Mouse (Mus musculus) erythroblast, embryonic 14.5 days (primary cell): ENCODE results near the gene Ctnnd2. TPM values are rescaled to one million over a fixed set of nuclear protein-coding genes. Genes with fewer than 3 reads are reported as not detected.
"Not testable (repeated sequence)": the region's sequence is repeated elsewhere in the genome, so short reads cannot be mapped to it uniquely, and the experiment has no call there.

Source experiments
- H3K27me3 ChIP-seq: 2 replicates; pipeline ENCODE4 v1.6.1; 2012; ENCODE audit warnings: inconsistent platforms; ENCODE audit not compliant: control insufficient read depth
- H3K36me3 ChIP-seq: 2 replicates; pipeline ENCODE4 v1.6.1; 2012; ENCODE audit warnings: mild to moderate bottlenecking, inconsistent platforms; ENCODE audit not compliant: control insufficient read depth
- H3K4me1 ChIP-seq: 2 replicates; pipeline ENCODE4 v1.6.1; 2012; ENCODE audit warnings: inconsistent platforms; ENCODE audit not compliant: control insufficient read depth
- H3K4me3 ChIP-seq: replicated peaks from 2 replicates; pipeline ENCODE3; 2012; ENCODE audit warnings: moderate library complexity, mild to moderate bottlenecking, inconsistent platforms
- H3K9me3 ChIP-seq: 2 replicates; pipeline ENCODE4 v1.6.1; 2012; ENCODE audit warnings: low read length, inconsistent platforms, mixed read lengths; ENCODE audit not compliant: control insufficient read depth
- GATA1 ChIP-seq: IDR thresholded peaks from 2 replicates; pipeline ENCODE4 v1.6.1; 2012; ENCODE audit warnings: low read length, inconsistent platforms, mixed read lengths
- TAL1 ChIP-seq: IDR thresholded peaks from 3 replicates; pipeline ENCODE4 v1.6.1; 2012; ENCODE audit warnings: low read length, inconsistent platforms, mixed read lengths
- polyA plus RNA-seq: library from polyadenylated mRNA; stranded (reverse); fragments of >175 nt; gene quantifications from 2 replicates; pipeline ENCODE4 v1.2.3, GENCODE M21; 2012

Ctnnd2 gene
- not detected in 2 replicates for polyA plus RNA-seq

GRCm38 (mm10) chr15:30172391-30173281 lies at the start of gene Ctnnd2:
Gene Ctnnd2 (plus strand): TSS chr15:30172593.
- Histone ChIP-seq H3K4me3 (no peak within 1 kb of the TSS), H3K9me3 (0 out of 2 replicates have a peak, but pooled peaks cover 2% of the 10 kb centered on the region), H3K27me3 (peaks cover 41% of the 10 kb centered on the region)

DNA sequence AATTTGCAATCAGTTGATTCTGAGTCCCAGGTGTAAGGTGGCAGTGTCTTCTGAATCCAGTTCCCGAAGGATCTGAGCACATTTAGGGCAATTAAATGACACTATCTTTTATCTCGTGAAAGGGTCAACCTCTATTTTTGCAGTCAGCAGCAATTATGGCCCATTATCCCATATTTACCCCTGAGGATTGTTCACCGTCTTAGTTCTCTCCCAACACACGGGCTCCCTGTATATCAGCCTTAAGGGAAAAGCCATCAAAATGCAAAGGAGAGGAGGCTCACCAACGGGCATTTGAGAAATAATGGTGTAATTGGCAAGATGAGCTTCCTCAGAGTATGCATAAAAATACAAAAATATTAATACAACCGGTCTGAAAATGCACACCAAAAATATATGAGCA lies 41.7 kb upstream of the Ctnnd2 start:
- H3K36me3 ChIP-seq = no peaks in the 10 kb centered on the region

More at GRCm38 (mm10) chr15:30172391-30173281, at the start of gene Ctnnd2:
- Histone ChIP-seq H3K4me1 (no peaks in the 10 kb centered on the region), H3K36me3 (no peaks in the 10 kb centered on the region)
- TF ChIP-seq GATA1 = no peak
- TF ChIP-seq TAL1 = no peak

DNA sequence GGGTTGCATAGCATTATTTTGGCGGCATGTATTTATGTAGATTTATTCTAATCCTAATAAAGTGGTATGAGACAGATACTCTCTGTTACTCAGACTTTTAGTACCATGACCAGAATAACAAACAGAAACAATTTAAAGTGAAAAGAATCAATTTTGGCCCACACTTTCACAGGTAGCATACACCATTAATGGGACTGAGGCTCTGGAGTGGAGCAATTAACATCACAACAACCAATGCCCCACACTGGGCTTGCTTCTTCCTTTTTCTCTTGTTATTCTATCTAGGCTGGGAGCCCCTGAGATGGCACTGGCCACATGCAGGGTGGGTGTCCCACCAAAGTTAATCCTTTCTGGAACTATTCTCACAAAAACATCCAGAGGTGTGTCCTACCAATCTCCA lies 32.8 kb upstream of the Ctnnd2 start:
- not testable (repeated sequence) for H3K4me3 ChIP-seq, H3K36me3 ChIP-seq, H3K4me1 ChIP-seq, H3K27me3 ChIP-seq, H3K9me3 ChIP-seq

More for the DNA sequence above, 41.7 kb upstream of the Ctnnd2 start:
- H3K4me1 ChIP-seq = no peaks in the 10 kb centered on the region
- no peaks in the 10 kb centered on the region for H3K27me3 ChIP-seq
- H3K4me3 ChIP-seq = no peak overlapping the region
- no peaks in the 10 kb centered on the region for H3K9me3 ChIP-seq
- TF ChIP-seq GATA1 (no peak), TAL1 (no peak)

- no peaks in the 10 kb centered on the region for H3K27me3 ChIP-seq
- TF ChIP-seq TAL1 (no peak), GATA1 (no peak)
- H3K4me3 ChIP-seq = no peak overlapping the region
- H3K4me1 ChIP-seq = no peaks in the 10 kb centered on the region
- no peaks in the 10 kb centered on the region for H3K36me3 ChIP-seq
- H3K9me3 ChIP-seq = no peaks in the 10 kb centered on the region; the same call in 1 of the 2 replicates
Measured at GRCm38 (mm10) chr15:30145413-30145812, 27.0 kb upstream of the Ctnnd2 start.

GRCm38 (mm10) chr15:30152176-30152575 lies 20.2 kb upstream of the Ctnnd2 start:
- Histone ChIP-seq H3K9me3 (no peaks in the 10 kb centered on the region), H3K27me3 (no peaks in the 10 kb centered on the region), H3K4me3 (no peak overlapping the region), H3K4me1 (no peaks in the 10 kb centered on the region), H3K36me3 (no peaks in the 10 kb centered on the region)
- no peak for TF ChIP-seq TAL1
- TF ChIP-seq GATA1 = no peak

DNA sequence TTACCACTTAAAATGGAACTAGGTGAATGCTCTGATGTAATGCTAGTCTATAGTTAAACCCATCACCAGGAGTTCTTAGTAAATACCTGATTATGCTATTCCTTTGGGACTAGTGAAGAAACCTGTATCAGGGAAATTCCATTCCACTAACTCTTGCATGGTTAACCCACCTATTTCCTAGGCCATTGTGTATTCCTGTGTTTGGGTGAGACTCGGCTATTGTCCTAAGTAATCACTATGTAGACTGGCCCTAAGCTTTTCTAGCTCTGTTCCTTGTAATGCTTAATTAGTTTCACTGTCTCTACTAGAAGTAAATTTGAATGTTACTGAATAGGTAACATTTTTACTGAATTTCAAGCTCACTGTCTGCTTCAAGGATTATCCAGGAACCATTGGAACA lies 14.4 kb upstream of the Ctnnd2 start:
- no peak overlapping the region for H3K4me3 ChIP-seq
- H3K27me3 ChIP-seq = no peaks in the 10 kb centered on the region
- H3K9me3 ChIP-seq = no peaks in the 10 kb centered on the region
- no peaks in the 10 kb centered on the region for H3K36me3 ChIP-seq
- TF ChIP-seq GATA1 = no peak
- no peak for TF ChIP-seq TAL1
- no peaks in the 10 kb centered on the region for H3K4me1 ChIP-seq

DNA sequence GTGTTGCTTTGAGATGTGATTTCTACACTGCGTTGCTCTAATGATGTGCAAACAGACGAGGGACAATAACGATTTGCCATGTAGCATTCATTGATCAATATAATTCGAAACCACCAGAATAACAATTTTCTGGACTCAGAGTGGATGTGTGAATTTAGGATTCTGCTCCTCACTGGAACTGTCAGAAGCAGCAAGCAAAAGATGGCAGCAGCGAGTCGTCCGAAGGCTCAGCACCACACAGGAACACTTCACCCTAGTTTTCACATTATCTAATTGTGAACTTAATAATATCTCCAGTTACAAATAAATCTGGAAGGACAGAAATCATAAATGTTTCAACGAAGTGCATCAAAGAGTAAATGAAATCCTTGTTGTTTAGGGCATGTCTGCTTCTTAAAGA lies 2.4 kb upstream of the Ctnnd2 start:
- Histone ChIP-seq H3K9me3 (0 out of 2 replicates have a peak, but pooled peaks cover 2% of the 10 kb centered on the region), H3K36me3 (no peaks in the 10 kb centered on the region), H3K27me3 (peaks cover 41% of the 10 kb centered on the region), H3K4me3 (no peak overlapping the region), H3K4me1 (no peaks in the 10 kb centered on the region)
- no peak for TF ChIP-seq TAL1
- TF ChIP-seq GATA1 = no peak

GRCm38 (mm10) chr15:30171493-30172195 lies 749 bp upstream of the Ctnnd2 start:
- H3K4me3 ChIP-seq = no peak overlapping the region
- TF ChIP-seq GATA1 (no peak), TAL1 (no peak)

DNA sequence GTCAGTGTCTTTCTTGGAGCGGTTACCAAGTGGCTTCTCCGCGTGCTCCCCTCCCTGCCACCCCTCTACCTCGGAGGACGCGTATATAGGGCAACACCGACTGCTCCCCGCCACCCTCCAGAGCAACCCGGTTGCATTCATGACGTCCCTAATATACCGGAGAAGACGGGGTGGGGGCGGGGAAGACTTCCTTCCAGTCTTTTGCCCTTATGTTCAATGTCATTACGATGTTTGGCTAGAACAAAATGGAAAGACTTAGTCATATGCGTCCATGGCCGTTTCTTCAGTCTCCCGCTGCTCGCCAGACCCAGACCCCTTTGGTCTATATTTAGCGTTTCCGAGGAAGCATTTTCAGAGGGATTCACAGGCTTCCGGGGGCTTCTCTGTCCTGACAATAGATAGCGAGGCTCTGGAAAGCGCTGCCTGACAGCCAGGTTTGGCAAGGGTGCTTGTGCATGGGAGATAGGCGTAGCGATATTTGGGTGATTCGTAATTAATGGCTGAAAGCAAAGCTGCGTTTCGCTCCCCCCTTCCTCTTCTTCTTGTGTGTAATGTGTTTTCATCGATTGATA lies 1.1 kb downstream of the Ctnnd2 start:
- H3K9me3 ChIP-seq = no peaks in the 10 kb centered on the region
- no peaks in the 10 kb centered on the region for H3K36me3 ChIP-seq
- no peak overlapping the region for H3K4me3 ChIP-seq
- TF ChIP-seq GATA1 = no peak
- TF ChIP-seq TAL1 = no peak
- H3K27me3 ChIP-seq = peaks cover 41% of the 10 kb centered on the region
- H3K4me1 ChIP-seq = no peaks in the 10 kb centered on the region

More at GRCm38 (mm10) chr15:30171493-30172195, 749 bp upstream of the Ctnnd2 start:
- no peaks in the 10 kb centered on the region for H3K36me3 ChIP-seq
- peaks cover 41% of the 10 kb centered on the region for H3K27me3 ChIP-seq
- 0 out of 2 replicates have a peak, but pooled peaks cover 2% of the 10 kb centered on the region for H3K9me3 ChIP-seq
- H3K4me1 ChIP-seq = no peaks in the 10 kb centered on the region
